Mouse (Mus musculus) ovary, postnatal 36 days (tissue): ENCODE measurements around the gene Lag3.

Experiments
- DNase-seq: peaks from one replicate; pipeline ENCODE4 v3.0.0; 2022; ENCODE audit warnings: low spot score, mixed read lengths

The Lag3 gene

GRCm38 (mm10) chr6:124858561-124859318 is 52.8 kb downstream of the Lag3 start:
- no peak for DNase-seq

- DNase-seq, result no peak
These were observed 53.5 kb downstream of the Lag3 start for GRCm38 (mm10) chr6:124857840-124858530.

GRCm38 (mm10) chr6:124856916-124857839 is 54.3 kb downstream of the Lag3 start, which contains the start of gene P3h3:
P3h3 (minus strand) TSS chr6:124857752.
- peak; percentile 81 for DNase-seq

GRCm38 (mm10) chr6:124856321-124856720 is 55.2 kb downstream of the Lag3 start:
- no peak for DNase-seq

GRCm38 (mm10) chr6:124854647-124855046 is 56.9 kb downstream of the Lag3 start:
- no peak for DNase-seq
